In the genomic region with DNA sequence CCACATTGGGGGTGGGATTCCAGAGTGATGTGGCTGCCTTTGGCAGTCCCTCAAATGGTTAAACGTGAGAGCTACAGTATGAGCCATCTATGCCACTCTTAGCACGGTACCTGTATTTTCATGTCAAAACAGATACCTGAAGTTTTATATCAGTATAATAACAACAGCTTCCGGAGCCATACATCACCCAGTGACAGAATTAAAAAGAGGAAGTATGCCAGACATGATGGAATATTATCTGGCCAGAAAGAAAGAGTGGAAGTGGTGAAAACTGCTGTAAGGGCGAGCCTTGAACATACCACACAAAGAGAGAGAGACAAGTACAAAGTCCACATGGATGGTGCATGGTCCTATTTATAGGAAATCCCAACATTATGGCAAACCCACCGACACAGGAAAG, we compare ENCODE assay signal across 15 mouse cellular contexts. TPM values are rescaled to one million over a fixed set of nuclear protein-coding genes. Genes with fewer than 3 reads are reported as not detected.
"Had no signal": no experiment of that assay in that cellular context is flagged by ENCODE, and none has a peak within 500 bp of the region (broad histone marks: within the 10 kb centered on the region; RNA-seq: fewer than 3 reads in every experiment).

No protein-coding gene starts in this region.

- ATAC-seq: liver, postnatal 0 days; lung, postnatal 0 days; midbrain, embryonic 16.5 days had no signal

- DNase-seq: liver, postnatal 0 days; lung, adult 2 months; lung, postnatal 14 days; lung, postnatal 36 days; midbrain, embryonic 14.5 days; retina, postnatal 1 day; right cerebral cortex, adult 18-20 months; right cerebral cortex, postnatal 14 days; thymus, adult 2 months; thymus, postnatal 25 days; thymus, postnatal 4 days had no signal

RNA-seq across cellular contexts. Expression of a gene that starts 22.6 kb away (rescaled TPM):
- total RNA-seq: megakaryocyte, adult 5-6 weeks; megakaryocyte-erythroid progenitor cell, adult 5-6 weeks had no signal
